Mouse (Mus musculus) left cerebral cortex, adult 2 months (tissue): Measurements from ENCODE around the gene Cfap161. TPM values are rescaled to one million over a fixed set of nuclear protein-coding genes. Genes with fewer than 3 reads are reported as not detected.

Experiments
- DNase-seq, 2 experiments: peaks; one replicate each; pipeline ENCODE4 v3.0.0; 2021 to 2022; ENCODE audit warnings: low spot score in 2 of 2, mixed read lengths in 1 of 2; ENCODE audit errors: extremely low spot score in 1 of 2
- H3K27ac ChIP-seq: fragments of 200-600 bp; 2 replicates; pipeline ENCODE4 v1.8.1; 2022
- H3K4me3 ChIP-seq: fragments of 200-600 bp; 2 replicates; pipeline ENCODE4 v1.8.1; 2022
- CTCF ChIP-seq: fragments of 200-600 bp; IDR thresholded peaks from 2 replicates; pipeline ENCODE4 v1.8.1; 2022; ENCODE audit warnings: antibody characterized with exemption, mild to moderate bottlenecking, moderate library complexity
- intact Hi-C: fragments of 180-260 bp; cut with DNase I; formaldehyde crosslinking; loops from one replicate; pipeline ENCODE4 v1.15.1; 2025
- long read RNA-seq, 2 experiments: library from polyadenylated mRNA; stranded (forward); transcript quantifications; one replicate each; pipeline ENCODE4 v2.0.0; 2021; ENCODE audit warnings: borderline mapping rate in 2 of 2
- total RNA-seq, 2 experiments: library from RNA; stranded (reverse); gene quantifications; 2 replicates each; pipeline ENCODE4 v1.2.3; 2021

Cfap161 gene
- total RNA-seq, result under 1 TPM in 1 of 2 experiments, not detected in 1; 0.94 TPM
- long read RNA-seq, experiment 1, result 0 reads
- long read RNA-seq, experiment 2, result 0 reads

- no peak within 1 kb of the TSS for H3K27ac ChIP-seq
- intact Hi-C loops, result no loop called here
- DNase-seq, result no peak
- TF ChIP-seq CTCF, result no peak
- H3K4me3 ChIP-seq, result no peak within 1 kb of the TSS
Measured at GRCm38 (mm10) chr7:83794705-83795104, at the start of gene Cfap161. Gene Cfap161, minus strand, starts transcription at chr7:83794880.

- no peak for DNase-seq
- no peak overlapping the region for H3K27ac ChIP-seq
- no peak for TF ChIP-seq CTCF
- H3K4me3 ChIP-seq, result no peak overlapping the region
- intact Hi-C loops, result no loop called here
Measured at GRCm38 (mm10) chr7:83842486-83843259, 48.0 kb upstream of the Cfap161 start.

DNA sequence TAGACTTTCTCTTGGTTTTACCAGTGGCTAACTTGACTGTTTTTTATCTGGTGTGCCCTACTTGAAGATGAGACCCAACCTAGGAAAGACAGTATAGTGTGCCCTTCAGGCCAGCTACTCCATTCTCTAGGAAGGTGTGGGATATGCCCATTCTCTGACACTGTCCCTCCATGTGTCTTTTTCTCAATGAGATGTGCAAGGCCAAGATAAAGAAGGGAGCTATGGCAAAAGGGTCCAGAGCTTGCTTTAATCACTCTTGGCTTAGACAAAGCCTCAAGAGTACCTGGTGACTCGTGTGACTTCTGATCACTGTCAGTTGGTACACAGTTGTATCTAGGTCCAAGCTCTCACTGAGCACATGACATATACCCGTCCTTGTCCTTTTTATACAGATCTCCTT, 45.4 kb upstream of the Cfap161 start:
- Histone ChIP-seq H3K4me3 (no peak overlapping the region), H3K27ac (no peak overlapping the region)
- no peak for DNase-seq
- no peak for TF ChIP-seq CTCF
- intact Hi-C loops, result no loop called here

GRCm38 (mm10) chr7:83838525-83839224, 44.0 kb upstream of the Cfap161 start:
- H3K27ac ChIP-seq, result no peak overlapping the region

DNA sequence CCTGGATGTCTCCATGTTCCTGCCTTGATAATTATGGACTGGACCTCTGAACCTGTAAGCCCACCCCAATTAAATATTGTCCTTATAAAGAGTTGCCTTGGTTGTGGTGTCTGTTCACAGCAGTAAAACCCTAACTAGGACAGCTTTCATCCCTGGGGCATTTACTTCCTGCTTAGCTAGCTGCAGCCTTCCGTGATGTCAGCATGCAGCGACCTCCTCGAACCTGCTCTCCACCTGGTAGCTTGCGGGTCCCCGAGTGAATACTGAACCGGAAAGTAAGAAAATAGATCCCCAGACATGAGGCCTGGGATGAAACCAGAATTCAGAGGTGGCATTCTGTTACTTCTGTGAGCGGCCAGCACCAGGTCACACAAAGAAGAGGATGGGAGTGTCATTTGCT, 34.7 kb upstream of the Cfap161 start:
- no peak for DNase-seq
- no peak overlapping the region for H3K27ac ChIP-seq
- H3K4me3 ChIP-seq, result no peak overlapping the region
- intact Hi-C loops, result no loop called here
- no peak for TF ChIP-seq CTCF

More at GRCm38 (mm10) chr7:83838525-83839224, 44.0 kb upstream of the Cfap161 start:
- no peak for DNase-seq
- TF ChIP-seq CTCF, result no peak
- intact Hi-C loops, result no loop called here
- H3K4me3 ChIP-seq, result no peak overlapping the region

DNA sequence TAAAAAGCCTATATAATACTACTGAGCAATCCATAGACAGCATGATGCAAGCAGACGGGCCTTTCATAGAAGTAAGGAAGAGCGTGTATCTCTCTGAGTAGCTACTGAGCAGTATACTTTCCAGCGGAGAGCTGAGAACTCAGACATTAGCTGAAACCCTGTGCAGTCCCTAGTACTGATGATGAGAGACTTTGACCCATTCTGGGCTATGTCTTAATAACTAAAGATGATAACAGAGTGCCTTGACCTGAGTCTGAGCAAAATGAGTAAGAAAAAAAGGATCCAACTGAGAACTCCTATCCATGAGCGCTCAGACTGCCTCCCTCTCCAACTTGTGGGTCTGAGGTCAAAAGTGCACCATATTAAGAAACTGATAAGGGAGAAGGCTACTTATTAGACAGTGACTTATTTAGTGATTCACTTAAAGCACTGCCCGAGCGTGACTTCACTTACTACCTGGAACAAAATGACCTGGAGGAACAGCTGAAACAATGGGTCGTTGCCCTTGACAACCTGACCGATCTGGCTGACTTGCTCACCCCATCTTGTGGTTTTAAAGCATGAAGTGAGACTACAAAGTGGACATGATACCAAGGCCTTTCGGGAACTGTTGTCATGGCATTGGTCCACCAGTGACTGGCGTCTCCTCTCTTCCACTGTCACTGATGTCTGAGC, 32.9 kb upstream of the Cfap161 start:
- TF ChIP-seq CTCF, result no peak
- intact Hi-C loops, result no loop called here
- no peak overlapping the region for H3K27ac ChIP-seq
- DNase-seq, result no peak
- no peak overlapping the region for H3K4me3 ChIP-seq

- intact Hi-C loops, result no loop called here
- DNase-seq, result no peak
- no peak overlapping the region for H3K4me3 ChIP-seq
- TF ChIP-seq CTCF, result no peak
- H3K27ac ChIP-seq, result no peak overlapping the region
Measured at GRCm38 (mm10) chr7:83826808-83827207, 32.1 kb upstream of the Cfap161 start.

- TF ChIP-seq CTCF, result no peak
- no peak overlapping the region for H3K27ac ChIP-seq
- intact Hi-C loops, result no loop called here
- H3K4me3 ChIP-seq, result no peak overlapping the region
- no peak for DNase-seq
Measured at GRCm38 (mm10) chr7:83821951-83822350, 27.3 kb upstream of the Cfap161 start.

GRCm38 (mm10) chr7:83816886-83817285, 22.2 kb upstream of the Cfap161 start:
- no peak overlapping the region for H3K27ac ChIP-seq
- H3K4me3 ChIP-seq, result no peak overlapping the region
- intact Hi-C loops, result no loop called here
- no peak for TF ChIP-seq CTCF
- no peak for DNase-seq

- no peak for TF ChIP-seq CTCF
- no peak for DNase-seq
- Histone ChIP-seq H3K4me3 (no peak overlapping the region), H3K27ac (peak overlapping the region; percentile 81)
- intact Hi-C loops, result loop anchor here (2.0 kb wide), 1 partner anchor 69 kb away; the partner anchor contains the start of genes Mesd and Tlnrd1
Measured at GRCm38 (mm10) chr7:83815646-83816045, 21.0 kb upstream of the Cfap161 start.

GRCm38 (mm10) chr7:83813993-83814392, 19.3 kb upstream of the Cfap161 start:
- no peak for TF ChIP-seq CTCF
- peak in 1 of 2 experiments; percentile 20 for DNase-seq
- Histone ChIP-seq H3K27ac (peak overlapping the region; percentile 22), H3K4me3 (no peak overlapping the region)
- intact Hi-C loops, result loop anchor here (2.0 kb wide), 1 partner anchor 71 kb away; the partner anchor contains the start of genes Mesd and Tlnrd1

- intact Hi-C loops, result no loop called here
- no peak overlapping the region for H3K4me3 ChIP-seq
- no peak for DNase-seq
- H3K27ac ChIP-seq, result no peak overlapping the region
- no peak for TF ChIP-seq CTCF
Measured at GRCm38 (mm10) chr7:83813465-83813864, 18.8 kb upstream of the Cfap161 start.
